Mouse (Mus musculus): ENCODE results near the gene Gm5741. TPM values are rescaled to one million over a fixed set of nuclear protein-coding genes. Genes with fewer than 3 reads are reported as not detected.

Gm5741 gene
- polyA plus RNA-seq, 1 experiment, result 1.4 TPM

- peaks cover 25% of the 10 kb centered on the region for H3K36me3 ChIP-seq (ENCODE audit: control insufficient read depth, insufficient read depth, low read length)
- H3K27me3 ChIP-seq (ENCODE audit: control insufficient read depth, insufficient read depth, low read length), result no peaks in the 10 kb centered on the region
- H3K4me1 ChIP-seq (ENCODE audit: control insufficient read depth, insufficient read depth, insufficient read length, low read length), result peaks cover 12% of the 10 kb centered on the region; the same call in 1 of the 2 replicates
- no peak for TF ChIP-seq CTCF (IDR thresholded peaks at IDR 0.05; ENCODE audit: extremely low read depth, insufficient read length, insufficient replicate concordance, low read depth, low read length)
- no peak for TF ChIP-seq POLR2A (IDR thresholded peaks at IDR 0.05; ENCODE audit: low read depth, low read length)
- no peak overlapping the region for H3K27ac ChIP-seq (ENCODE audit: insufficient read depth, low read depth, low read length)
- WGBS, result 95% methylated on average over 10 of the region's 10 CpGs
- H3K4me3 ChIP-seq (ENCODE audit: low read depth, low read length), result no peak overlapping the region
These were observed 6.8 kb upstream of the Gm5741 start for GRCm38 (mm10) chr8:85074617-85075016.

GRCm38 (mm10) chr8:85074167-85074566 lies 6.4 kb upstream of the Gm5741 start:
- H3K27ac ChIP-seq (ENCODE audit: insufficient read depth, low read depth, low read length), result no peak overlapping the region
- no peaks in the 10 kb centered on the region for H3K27me3 ChIP-seq (ENCODE audit: control insufficient read depth, insufficient read depth, low read length)
- H3K36me3 ChIP-seq (ENCODE audit: control insufficient read depth, insufficient read depth, low read length), result peaks cover 25% of the 10 kb centered on the region
- TF ChIP-seq CTCF (IDR thresholded peaks at IDR 0.05; ENCODE audit: extremely low read depth, insufficient read length, insufficient replicate concordance, low read depth, low read length) (no peak), POLR2A (IDR thresholded peaks at IDR 0.05; ENCODE audit: low read depth, low read length) (no peak)
- H3K4me1 ChIP-seq (ENCODE audit: control insufficient read depth, insufficient read depth, insufficient read length, low read length), result peaks cover 12% of the 10 kb centered on the region; the same call in 1 of the 2 replicates
- WGBS, result 81% methylated on average over 10 of the region's 10 CpGs
- H3K4me3 ChIP-seq (ENCODE audit: low read depth, low read length), result no peak overlapping the region

- H3K4me3 ChIP-seq (ENCODE audit: low read depth, low read length), result no peak overlapping the region
- peaks cover 12% of the 10 kb centered on the region; the same call in 1 of the 2 replicates for H3K4me1 ChIP-seq (ENCODE audit: control insufficient read depth, insufficient read depth, insufficient read length, low read length)
- TF ChIP-seq CTCF (IDR thresholded peaks at IDR 0.05; ENCODE audit: extremely low read depth, insufficient read length, insufficient replicate concordance, low read depth, low read length) (no peak), POLR2A (IDR thresholded peaks at IDR 0.05; ENCODE audit: low read depth, low read length) (no peak)
- H3K27ac ChIP-seq (ENCODE audit: insufficient read depth, low read depth, low read length), result no peak overlapping the region
- H3K27me3 ChIP-seq (ENCODE audit: control insufficient read depth, insufficient read depth, low read length), result no peaks in the 10 kb centered on the region
- WGBS, result 89% methylated on average over 15 of the region's 15 CpGs
- H3K36me3 ChIP-seq (ENCODE audit: control insufficient read depth, insufficient read depth, low read length), result peaks cover 25% of the 10 kb centered on the region
These were observed 5.3 kb upstream of the Gm5741 start for GRCm38 (mm10) chr8:85073041-85073612.

- TF ChIP-seq CTCF (IDR thresholded peaks at IDR 0.05; ENCODE audit: extremely low read depth, insufficient read length, insufficient replicate concordance, low read depth, low read length) (no peak), POLR2A (IDR thresholded peaks at IDR 0.05; ENCODE audit: low read depth, low read length) (no peak)
- WGBS, result 36% methylated on average over 9 of the region's 9 CpGs
These were observed 4.7 kb upstream of the Gm5741 start for GRCm38 (mm10) chr8:85072364-85072929.

GRCm38 (mm10) chr8:85071514-85072281 lies 3.9 kb upstream of the Gm5741 start, which contains the start of gene Dhps:
Gene Dhps, plus strand, starts transcription at chr8:85071757.
- H3K4me1 ChIP-seq (ENCODE audit: control insufficient read depth, insufficient read depth, insufficient read length, low read length), result peaks cover 12% of the 10 kb centered on the region; the same call in 1 of the 2 replicates
- peak; percentile 84 for TF ChIP-seq POLR2A (IDR thresholded peaks at IDR 0.05; ENCODE audit: low read depth, low read length)
- no peak for TF ChIP-seq CTCF (IDR thresholded peaks at IDR 0.05; ENCODE audit: extremely low read depth, insufficient read length, insufficient replicate concordance, low read depth, low read length)
- H3K27me3 ChIP-seq (ENCODE audit: control insufficient read depth, insufficient read depth, low read length), result no peaks in the 10 kb centered on the region
- peak within 1 kb of the TSS; percentile 74 for H3K4me3 ChIP-seq (ENCODE audit: low read depth, low read length)
- H3K36me3 ChIP-seq (ENCODE audit: control insufficient read depth, insufficient read depth, low read length), result peaks cover 26% of the 10 kb centered on the region
- under 1% methylated on average over 68 of the region's 68 CpGs for WGBS
- H3K27ac ChIP-seq (ENCODE audit: insufficient read depth, low read depth, low read length), result peak within 1 kb of the TSS; percentile 93

More at GRCm38 (mm10) chr8:85072364-85072929, 4.7 kb upstream of the Gm5741 start:
- Histone ChIP-seq H3K27me3 (ENCODE audit: control insufficient read depth, insufficient read depth, low read length) (no peaks in the 10 kb centered on the region), H3K27ac (ENCODE audit: insufficient read depth, low read depth, low read length) (peak overlapping the region; percentile 23), H3K4me1 (ENCODE audit: control insufficient read depth, insufficient read depth, insufficient read length, low read length) (peaks cover 12% of the 10 kb centered on the region; the same call in 1 of the 2 replicates), H3K36me3 (ENCODE audit: control insufficient read depth, insufficient read depth, low read length) (peaks cover 25% of the 10 kb centered on the region), H3K4me3 (ENCODE audit: low read depth, low read length) (peak overlapping the region; percentile 74)

- Histone ChIP-seq H3K27me3 (ENCODE audit: control insufficient read depth, insufficient read depth, low read length) (no peaks in the 10 kb centered on the region), H3K4me1 (ENCODE audit: control insufficient read depth, insufficient read depth, insufficient read length, low read length) (peaks cover 12% of the 10 kb centered on the region; the same call in 1 of the 2 replicates), H3K36me3 (ENCODE audit: control insufficient read depth, insufficient read depth, low read length) (peaks cover 24% of the 10 kb centered on the region), H3K27ac (ENCODE audit: insufficient read depth, low read depth, low read length) (peak overlapping the region; percentile 93), H3K4me3 (ENCODE audit: low read depth, low read length) (no peak overlapping the region)
- TF ChIP-seq CTCF (IDR thresholded peaks at IDR 0.05; ENCODE audit: extremely low read depth, insufficient read length, insufficient replicate concordance, low read depth, low read length) (no peak), POLR2A (IDR thresholded peaks at IDR 0.05; ENCODE audit: low read depth, low read length) (no peak)
- WGBS, result 57% methylated on average over 5 of the region's 5 CpGs
These were observed 3.3 kb upstream of the Gm5741 start for GRCm38 (mm10) chr8:85071041-85071440.

- H3K4me3 ChIP-seq (ENCODE audit: low read depth, low read length), result no peak overlapping the region
- no peak overlapping the region for H3K27ac ChIP-seq (ENCODE audit: insufficient read depth, low read depth, low read length)
- 93% methylated on average over 2 of the region's 2 CpGs for WGBS
- no peaks in the 10 kb centered on the region for H3K27me3 ChIP-seq (ENCODE audit: control insufficient read depth, insufficient read depth, low read length)
- peaks cover 3% of the 10 kb centered on the region; the same call in 1 of the 2 replicates for H3K36me3 ChIP-seq (ENCODE audit: control insufficient read depth, insufficient read depth, low read length)
- peaks cover 14% of the 10 kb centered on the region; the same call in 1 of the 2 replicates for H3K4me1 ChIP-seq (ENCODE audit: control insufficient read depth, insufficient read depth, insufficient read length, low read length)
- no peak for TF ChIP-seq POLR2A (IDR thresholded peaks at IDR 0.05; ENCODE audit: low read depth, low read length)
- no peak for TF ChIP-seq CTCF (IDR thresholded peaks at IDR 0.05; ENCODE audit: extremely low read depth, insufficient read length, insufficient replicate concordance, low read depth, low read length)
These were observed 627 bp downstream of the Gm5741 start for GRCm38 (mm10) chr8:85067155-85067554.

Measured in small intestine, adult 2 months (tissue).